Mouse (Mus musculus): ENCODE results near the gene Rpa1. TPM values are rescaled to one million over a fixed set of nuclear protein-coding genes. Genes with fewer than 3 reads are reported as not detected.
A peak's percentile ranks its signal among the peaks of the same experiment; 100 is the strongest.

Gene Rpa1
- total RNA-seq, 1 experiment from 2014 or later = 158 TPM

- no peak for ATAC-seq (replicated peaks; ENCODE audit: low read depth, poor library complexity, severe bottlenecking)
These were observed 79.6 kb downstream of the Rpa1 start for GRCm38 (mm10) chr11:75268492-75268891.

GRCm38 (mm10) chr11:75267826-75268281 is 80.3 kb downstream of the Rpa1 start:
- ATAC-seq (replicated peaks; ENCODE audit: low read depth, poor library complexity, severe bottlenecking) = no peak

DNA sequence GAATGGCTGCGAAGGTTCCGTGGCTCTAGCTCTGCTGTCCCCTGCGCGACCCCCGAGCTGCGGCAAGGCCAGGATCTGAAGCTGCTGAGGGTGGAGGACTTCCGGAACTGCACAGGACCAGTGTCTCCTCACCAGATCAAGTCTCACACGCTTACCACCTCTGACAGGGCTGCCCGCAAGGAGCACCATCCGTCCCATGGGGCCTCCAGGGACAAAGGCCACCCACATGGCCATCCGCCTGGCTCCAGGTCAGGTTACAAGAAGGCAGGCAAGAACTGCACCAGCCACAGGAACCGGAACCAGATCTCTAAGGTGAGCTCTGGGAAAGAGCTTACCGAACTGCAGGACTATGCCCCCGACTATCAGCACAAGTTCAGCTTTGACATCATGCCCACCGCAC is 82.6 kb downstream of the Rpa1 start:
- ATAC-seq (replicated peaks; ENCODE audit: low read depth, poor library complexity, severe bottlenecking) = no peak

GRCm38 (mm10) chr11:75264550-75264949 is 83.6 kb downstream of the Rpa1 start:
- ATAC-seq (replicated peaks; ENCODE audit: low read depth, poor library complexity, severe bottlenecking) = 0 out of 2 replicates have a peak, but pooled peaks have one; percentile 17

- no peak for ATAC-seq (replicated peaks; ENCODE audit: low read depth, poor library complexity, severe bottlenecking)
These were observed 84.2 kb downstream of the Rpa1 start for GRCm38 (mm10) chr11:75263964-75264312.

GRCm38 (mm10) chr11:75263274-75263963 is 84.7 kb downstream of the Rpa1 start:
- no peak for ATAC-seq (replicated peaks; ENCODE audit: low read depth, poor library complexity, severe bottlenecking)

- ATAC-seq (replicated peaks; ENCODE audit: low read depth, poor library complexity, severe bottlenecking) = no peak
These were observed 85.3 kb downstream of the Rpa1 start for GRCm38 (mm10) chr11:75262791-75263190.

DNA sequence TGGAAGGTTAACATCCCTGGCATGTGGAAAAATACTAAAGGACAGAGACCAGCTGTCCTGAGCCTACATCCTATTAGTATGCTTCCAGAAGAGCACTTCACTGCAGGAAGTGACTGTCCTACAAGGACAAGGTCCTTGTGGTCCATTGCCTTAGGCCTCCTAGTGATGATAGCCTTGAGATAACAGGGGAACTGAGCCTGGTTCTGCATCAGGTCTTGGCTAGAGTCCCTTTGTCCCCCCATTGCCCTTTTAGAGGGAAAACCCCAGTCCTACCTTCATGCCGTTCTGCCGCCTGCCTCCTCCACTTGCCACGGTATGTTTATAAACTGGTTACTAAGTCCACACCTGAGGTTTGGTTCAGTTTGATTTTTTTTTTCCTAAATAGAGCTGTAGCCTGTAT is 85.9 kb downstream of the Rpa1 start:
- no peak for ATAC-seq (replicated peaks; ENCODE audit: low read depth, poor library complexity, severe bottlenecking)

DNA sequence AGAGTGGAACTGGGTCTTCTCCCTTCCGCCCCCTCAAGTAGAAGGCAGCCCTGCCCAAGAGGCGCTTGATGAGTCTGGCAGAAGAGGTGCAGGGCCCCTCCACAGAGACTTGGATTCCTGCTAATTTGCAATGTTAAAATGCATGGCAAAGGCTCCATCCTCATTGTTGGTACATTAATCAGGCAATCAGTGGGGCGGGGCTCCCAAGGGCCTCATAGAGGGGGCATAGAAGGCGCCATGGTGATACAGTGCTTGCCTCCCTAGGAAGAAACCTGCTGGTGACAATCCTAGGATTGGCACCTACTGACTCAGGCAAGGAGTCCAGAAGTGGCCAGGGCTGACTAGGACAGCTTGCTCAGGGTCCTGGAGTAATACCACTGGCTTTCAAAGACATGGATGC is 86.4 kb downstream of the Rpa1 start:
- no peak for ATAC-seq (replicated peaks; ENCODE audit: low read depth, poor library complexity, severe bottlenecking)

DNA sequence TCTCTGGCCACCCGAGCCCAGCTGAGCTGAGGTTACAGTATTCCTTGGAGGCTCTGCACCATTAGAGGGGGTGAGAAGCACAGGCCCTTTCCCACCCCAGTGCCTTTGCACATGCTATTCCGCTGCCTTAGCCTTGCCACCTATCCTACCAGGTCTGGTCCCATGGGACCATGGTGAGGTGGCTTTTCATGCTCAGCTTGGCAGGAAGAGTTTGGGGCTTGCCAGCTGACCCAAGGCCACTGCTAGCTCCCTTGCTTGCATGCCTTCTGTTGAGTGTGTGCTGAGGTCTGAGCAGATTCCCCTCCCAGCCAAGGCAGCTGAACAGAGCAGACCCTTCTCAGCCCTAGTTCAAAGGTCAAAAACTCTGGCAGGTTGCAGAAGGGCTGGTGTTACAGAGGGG is 87.1 kb downstream of the Rpa1 start:
- no peak for ATAC-seq (replicated peaks; ENCODE audit: low read depth, poor library complexity, severe bottlenecking)

DNA sequence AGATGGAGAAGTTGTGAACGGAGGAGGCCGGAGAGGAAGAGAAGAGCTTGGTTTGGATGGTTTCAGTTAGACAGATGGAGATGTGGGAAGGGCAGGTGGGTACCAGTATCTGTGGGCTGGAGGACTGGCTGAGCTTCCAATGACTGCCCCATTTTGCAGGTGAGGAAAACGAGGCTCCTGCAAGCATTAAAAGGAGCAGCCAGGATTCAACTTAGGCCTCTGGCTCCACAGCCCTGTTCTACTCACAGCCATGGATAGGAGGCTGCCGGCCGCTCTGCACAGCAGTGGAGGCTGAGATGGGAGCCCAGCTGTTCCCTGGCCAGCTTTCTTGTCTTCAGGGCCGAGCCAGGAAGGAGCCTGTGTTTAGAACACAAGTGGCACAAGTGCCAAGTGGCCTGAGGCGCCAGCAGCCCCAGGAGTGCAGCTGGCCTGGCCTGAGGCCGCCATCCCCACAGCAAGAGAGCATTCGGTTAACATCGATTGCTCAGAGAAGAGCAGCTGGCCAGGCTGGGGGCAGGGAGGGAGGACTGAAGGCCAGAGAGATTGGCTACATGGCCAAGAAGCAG is 88.0 kb downstream of the Rpa1 start:
- ATAC-seq (replicated peaks; ENCODE audit: low read depth, poor library complexity, severe bottlenecking) = no peak

- no peak for ATAC-seq (replicated peaks; ENCODE audit: low read depth, poor library complexity, severe bottlenecking)
These were observed 88.7 kb downstream of the Rpa1 start for GRCm38 (mm10) chr11:75259416-75259815.

DNA sequence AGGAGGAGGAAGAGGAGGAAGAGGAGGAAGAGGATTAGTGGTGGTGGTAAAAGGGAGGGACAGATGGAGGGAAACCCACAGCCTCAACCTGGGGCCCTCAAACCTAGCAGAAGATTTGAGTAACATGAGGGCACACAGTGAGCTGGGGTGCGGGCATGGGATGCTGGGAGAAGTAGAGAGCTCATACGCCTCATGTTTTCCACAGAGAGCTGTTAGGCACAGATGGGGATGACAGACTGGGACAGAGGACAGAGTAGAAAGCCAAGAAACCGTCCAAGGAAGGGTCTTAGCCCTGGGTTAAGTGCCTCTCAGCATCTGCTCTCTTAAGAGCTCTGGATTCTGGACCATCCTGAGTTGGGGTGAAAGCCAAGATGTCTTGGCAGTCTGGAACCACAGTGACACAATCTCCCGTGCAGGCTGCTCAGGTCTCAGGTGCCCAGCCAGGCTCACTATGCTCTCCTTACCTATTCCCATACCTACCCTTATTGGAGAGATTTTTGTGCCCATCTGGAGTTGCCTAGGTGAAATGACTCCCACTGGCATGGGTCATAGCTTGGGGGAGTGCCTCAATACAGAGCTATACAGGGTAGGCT is 91.0 kb downstream of the Rpa1 start:
- ATAC-seq (replicated peaks; ENCODE audit: low read depth, poor library complexity, severe bottlenecking) = no peak

DNA sequence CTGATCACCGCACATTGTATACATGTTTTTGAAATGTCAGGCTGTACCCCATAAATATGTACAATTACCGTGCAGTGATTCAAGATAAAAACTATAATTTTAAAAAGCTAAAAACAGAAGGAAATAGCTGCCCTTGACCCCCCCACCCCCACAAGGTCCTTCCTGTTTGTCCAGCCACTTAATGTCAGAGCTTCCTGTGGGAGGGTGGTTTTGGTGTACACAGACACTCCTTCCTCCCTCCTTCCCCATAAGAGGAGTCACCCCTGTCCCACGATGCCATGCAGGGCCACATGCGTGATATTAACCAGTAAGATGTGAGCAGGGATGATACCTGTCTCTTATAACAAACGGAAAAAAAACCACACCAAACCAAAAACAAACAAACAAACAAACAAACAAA is 92.8 kb downstream of the Rpa1 start:
- ATAC-seq (replicated peaks; ENCODE audit: low read depth, poor library complexity, severe bottlenecking) = peak; percentile 54

GRCm38 (mm10) chr11:75254252-75254912 is 93.7 kb downstream of the Rpa1 start:
- peak; percentile 81 for ATAC-seq (replicated peaks; ENCODE audit: low read depth, poor library complexity, severe bottlenecking)

- no peak for ATAC-seq (replicated peaks; ENCODE audit: low read depth, poor library complexity, severe bottlenecking)
These were observed 96.5 kb downstream of the Rpa1 start for GRCm38 (mm10) chr11:75251557-75252070.

- ATAC-seq (replicated peaks; ENCODE audit: low read depth, poor library complexity, severe bottlenecking) = no peak
These were observed 97.1 kb downstream of the Rpa1 start for GRCm38 (mm10) chr11:75251006-75251512.

GRCm38 (mm10) chr11:75249588-75249987 is 98.5 kb downstream of the Rpa1 start:
- ATAC-seq (replicated peaks; ENCODE audit: low read depth, poor library complexity, severe bottlenecking) = no peak
